Mouse (Mus musculus) neural tube, embryonic 15.5 days (tissue): ENCODE measurements around the gene Tnks2. TPM values are rescaled to one million over a fixed set of nuclear protein-coding genes. Genes with fewer than 3 reads are reported as not detected.
"Not testable (repeated sequence)": the region's sequence is repeated elsewhere in the genome, so short reads cannot be mapped to it uniquely, and the experiment has no call there.

Source experiments
- ATAC-seq: fragments of 200-750 bp; cut with Nextera tagmentation; 2 replicates; pipeline ENCODE4 v1.8.0; 2017; ENCODE audit warnings: mild to moderate bottlenecking, moderate TSS enrichment, moderate library complexity; ENCODE audit not compliant: low FRiP score
- H3K27ac ChIP-seq: fragments of 300-500 bp; sonication (generic); replicated peaks from 2 replicates; pipeline ENCODE4 v1.5.1; 2015; ENCODE audit warnings: mild to moderate bottlenecking, inconsistent platforms
- H3K27me3 ChIP-seq: fragments of 300-500 bp; sonication (generic); replicated peaks from 2 replicates; pipeline ENCODE4 v1.6.1; 2015; ENCODE audit warnings: inconsistent platforms
- H3K36me3 ChIP-seq: fragments of 300-500 bp; sonication (generic); 2 replicates; pipeline ENCODE4 v1.6.1; 2015; ENCODE audit warnings: inconsistent platforms
- H3K4me1 ChIP-seq: fragments of 300-500 bp; sonication (generic); 2 replicates; pipeline ENCODE4 v1.6.1; 2015; ENCODE audit warnings: inconsistent platforms
- H3K4me2 ChIP-seq: fragments of 300-500 bp; sonication (generic); 2 replicates; pipeline ENCODE4 v1.6.1; 2015; ENCODE audit warnings: inconsistent platforms, mild to moderate bottlenecking, moderate library complexity
- H3K4me3 ChIP-seq: fragments of 300-500 bp; sonication (generic); replicated peaks from 2 replicates; pipeline ENCODE4 v1.5.1; 2015; ENCODE audit warnings: mild to moderate bottlenecking, inconsistent platforms
- H3K9ac ChIP-seq: fragments of 300-500 bp; sonication (generic); replicated peaks from 2 replicates; pipeline ENCODE4 v1.6.1; 2015; ENCODE audit warnings: mild to moderate bottlenecking, inconsistent platforms
- H3K9me3 ChIP-seq: fragments of 300-500 bp; sonication (generic); replicated peaks from 2 replicates; pipeline ENCODE4 v1.6.1; 2016; ENCODE audit warnings: inconsistent platforms
- WGBS: fragments of 180-500 bp; shearing (Covaris S2); methylation state at CpG from one replicate; pipeline ENCODE4 v1.1.7; 2015; ENCODE audit warnings: mixed read lengths; 5-methylcytosine and 5-hydroxymethylcytosine counted together
- polyA plus RNA-seq: library from polyadenylated mRNA; unstranded; fragments of >200 nt; fragmentation: Nextera tagmentation; extraction: Ambion mirVana; gene quantifications from 2 replicates; pipeline ENCODE4 v1.2.1, GENCODE M21; 2015

Tnks2 gene
- polyA plus RNA-seq, 1 experiment from 2014 or later = 36.5 TPM

DNA sequence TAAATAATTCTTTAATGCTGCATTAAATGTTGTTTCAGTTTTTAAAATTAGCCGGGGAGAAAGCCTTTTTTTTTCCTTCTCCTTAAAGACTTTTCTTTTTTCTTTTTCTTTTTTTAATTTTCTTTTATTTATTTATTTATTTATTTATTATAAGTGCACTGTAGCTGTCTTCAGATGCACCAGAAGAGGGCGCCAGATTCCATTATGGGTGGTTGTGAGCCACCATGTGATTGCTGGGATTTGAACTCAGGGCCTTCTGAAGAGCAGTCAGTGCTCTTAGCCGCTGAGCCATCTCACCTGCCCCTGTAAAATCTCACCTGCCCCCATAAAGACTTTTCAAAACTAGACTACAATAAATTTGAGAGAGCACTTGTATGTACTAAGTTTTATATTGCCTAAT, 34.6 kb downstream of the Tnks2 start:
- H3K27ac ChIP-seq, H3K4me1 ChIP-seq, ATAC-seq, H3K4me3 ChIP-seq, H3K9ac ChIP-seq, H3K4me2 ChIP-seq, H3K9me3 ChIP-seq, H3K27me3 ChIP-seq: not testable (repeated sequence)
- WGBS = 80% methylated on average over 3 of the region's 3 CpGs
- H3K36me3 ChIP-seq = peaks cover 59% of the 10 kb centered on the region

DNA sequence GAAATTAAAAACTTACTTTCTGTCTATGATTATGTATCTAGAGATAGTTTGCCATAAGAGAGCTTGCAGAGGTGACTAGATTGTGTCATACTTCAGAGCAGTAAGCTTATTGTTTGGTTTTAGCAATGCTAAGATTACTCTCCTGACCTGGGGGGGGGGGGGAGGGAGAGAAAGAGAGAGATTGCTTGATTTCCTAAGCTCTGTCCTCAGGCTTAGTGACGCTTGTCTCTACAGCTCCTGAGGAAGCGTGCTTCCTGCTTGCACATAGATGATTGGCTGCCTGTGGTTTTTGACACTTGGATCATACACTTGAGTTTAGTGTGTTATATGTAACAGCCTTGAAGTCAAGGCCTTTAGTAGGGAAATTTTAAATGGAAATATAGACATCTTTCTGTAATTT, 40.6 kb downstream of the Tnks2 start:
- no peak overlapping the region for H3K27ac ChIP-seq
- no peaks in the 10 kb centered on the region for H3K9me3 ChIP-seq
- H3K27me3 ChIP-seq = no peaks in the 10 kb centered on the region
- H3K9ac ChIP-seq = no peak overlapping the region
- no peak overlapping the region for H3K4me2 ChIP-seq
- H3K4me1 ChIP-seq = no peaks in the 10 kb centered on the region
- WGBS = 84% methylated on average over 2 of the region's 2 CpGs
- peaks cover 67% of the 10 kb centered on the region for H3K36me3 ChIP-seq
- no peak for ATAC-seq
- no peak overlapping the region for H3K4me3 ChIP-seq

DNA sequence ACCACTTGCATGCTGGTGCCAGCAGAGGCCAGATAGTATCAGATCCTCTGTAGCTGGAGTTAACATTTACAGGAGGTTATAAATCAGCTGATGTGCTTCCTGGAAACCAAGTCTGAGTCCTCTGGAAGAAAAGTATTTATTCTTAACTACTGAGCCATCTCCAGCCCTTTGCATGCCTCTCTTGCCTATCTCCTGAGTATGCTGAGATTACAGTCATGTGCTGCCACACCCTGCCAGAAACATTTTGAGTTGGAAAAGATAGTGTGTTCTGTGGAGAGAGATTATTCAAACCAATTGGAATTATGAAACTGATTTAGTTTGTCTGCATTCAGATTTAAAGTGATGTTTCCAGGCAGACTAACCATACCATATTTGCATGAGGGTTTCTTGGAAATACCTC, 43.3 kb downstream of the Tnks2 start:
- Histone ChIP-seq H3K4me1 (no peaks in the 10 kb centered on the region), H3K27ac (no peak overlapping the region), H3K4me2 (no peak overlapping the region), H3K27me3 (no peaks in the 10 kb centered on the region), H3K9ac (no peak overlapping the region), H3K36me3 (peaks cover 81% of the 10 kb centered on the region), H3K9me3 (no peaks in the 10 kb centered on the region), H3K4me3 (no peak overlapping the region)
- no peak for ATAC-seq

DNA sequence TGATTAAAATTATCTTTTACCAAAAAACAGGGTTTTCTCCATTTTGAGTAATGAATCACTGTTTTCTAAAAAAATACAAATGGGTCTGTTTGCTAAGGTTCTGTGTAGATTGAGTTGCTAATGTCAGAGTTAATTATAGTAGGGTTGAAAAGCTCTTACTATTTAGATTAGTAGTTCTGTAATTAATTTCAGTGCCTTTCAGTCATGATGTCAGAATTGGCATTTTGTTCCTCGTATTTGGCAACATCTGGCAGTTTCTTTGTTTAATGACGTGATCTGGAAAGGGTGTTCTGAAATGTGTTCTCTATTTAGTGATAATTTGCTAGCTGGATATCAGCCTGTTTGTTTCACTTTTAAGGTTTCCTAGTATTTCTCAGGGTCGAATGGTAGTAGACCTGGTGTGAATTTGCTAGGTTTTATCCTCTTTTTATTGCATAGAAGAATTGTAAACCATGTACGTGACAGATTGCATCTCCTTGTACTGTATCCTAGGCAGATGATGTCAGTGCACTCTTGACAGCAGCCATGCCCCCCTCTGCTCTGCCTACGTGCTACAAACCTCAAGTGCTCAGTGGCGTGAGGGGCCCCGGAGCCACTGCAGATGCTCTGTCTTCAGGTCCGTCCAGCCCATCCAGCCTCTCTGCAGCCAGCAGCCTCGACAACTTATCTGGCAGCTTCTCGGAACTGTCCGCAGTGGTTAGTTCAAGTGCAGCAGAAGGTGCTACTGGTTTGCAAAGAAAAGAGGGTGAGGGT, 44.9 kb downstream of the Tnks2 start:
- no peak overlapping the region for H3K4me2 ChIP-seq
- H3K4me3 ChIP-seq = no peak overlapping the region
- H3K9ac ChIP-seq = no peak overlapping the region
- H3K4me1 ChIP-seq = no peaks in the 10 kb centered on the region
- H3K27ac ChIP-seq = no peak overlapping the region
- H3K36me3 ChIP-seq = peaks cover 83% of the 10 kb centered on the region
- WGBS = 76% methylated on average over 11 of the region's 11 CpGs
- no peaks in the 10 kb centered on the region for H3K27me3 ChIP-seq
- H3K9me3 ChIP-seq = no peaks in the 10 kb centered on the region
- no peak for ATAC-seq

DNA sequence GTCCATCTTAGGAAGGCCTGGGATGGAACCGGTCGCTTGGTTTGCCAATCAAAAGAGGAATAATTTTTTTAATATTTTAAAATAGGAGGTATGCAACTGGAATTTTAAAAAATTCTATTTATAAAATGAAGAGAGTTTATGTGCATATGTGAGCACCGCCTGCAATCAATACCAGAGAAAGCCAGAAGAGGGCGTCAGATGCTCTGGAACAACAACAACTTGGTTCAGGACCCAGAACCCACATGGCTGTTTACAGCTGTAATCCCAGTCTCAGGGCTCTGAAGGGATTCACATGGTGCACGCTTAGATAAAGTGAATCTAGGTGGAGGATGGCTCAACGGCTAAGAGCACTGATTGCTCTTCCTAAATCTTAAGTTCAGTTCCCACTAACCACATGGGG, 49.1 kb downstream of the Tnks2 start:
- no peak overlapping the region for H3K27ac ChIP-seq
- 79% methylated on average over 6 of the region's 6 CpGs for WGBS
- no peaks in the 10 kb centered on the region for H3K27me3 ChIP-seq
- H3K9ac ChIP-seq = no peak overlapping the region
- no peaks in the 10 kb centered on the region for H3K9me3 ChIP-seq
- no peak overlapping the region for H3K4me3 ChIP-seq
- no peaks in the 10 kb centered on the region for H3K4me1 ChIP-seq
- ATAC-seq = no peak
- peaks cover 79% of the 10 kb centered on the region for H3K36me3 ChIP-seq
- no peak overlapping the region for H3K4me2 ChIP-seq

DNA sequence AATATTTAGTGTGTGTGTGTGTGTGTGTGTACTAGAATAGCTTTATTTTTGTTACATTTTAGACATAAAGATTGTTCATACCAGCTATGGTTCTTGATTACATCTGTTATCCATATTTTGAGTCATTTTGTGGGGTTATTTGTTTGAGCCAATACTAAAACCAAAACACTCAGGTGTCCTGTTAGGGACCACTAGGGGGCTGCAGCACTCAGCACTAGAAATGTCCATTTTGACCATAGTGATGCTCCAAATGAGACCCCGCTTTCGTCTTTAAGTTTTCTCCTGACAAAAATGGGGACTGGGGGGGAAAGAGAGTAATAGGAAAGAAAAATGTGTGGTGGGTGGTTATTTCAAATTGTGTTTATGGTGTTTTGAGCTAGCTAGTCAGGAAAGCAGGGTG, 52.3 kb downstream of the Tnks2 start:
- H3K27ac ChIP-seq = no peak overlapping the region
- peaks cover 84% of the 10 kb centered on the region for H3K36me3 ChIP-seq
- 64% methylated on average over 2 of the region's 2 CpGs for WGBS
- H3K4me2 ChIP-seq = no peak overlapping the region
- no peaks in the 10 kb centered on the region for H3K9me3 ChIP-seq
- no peak overlapping the region for H3K4me3 ChIP-seq
- no peaks in the 10 kb centered on the region for H3K4me1 ChIP-seq
- no peak for ATAC-seq
- H3K9ac ChIP-seq = no peak overlapping the region
- no peaks in the 10 kb centered on the region for H3K27me3 ChIP-seq

DNA sequence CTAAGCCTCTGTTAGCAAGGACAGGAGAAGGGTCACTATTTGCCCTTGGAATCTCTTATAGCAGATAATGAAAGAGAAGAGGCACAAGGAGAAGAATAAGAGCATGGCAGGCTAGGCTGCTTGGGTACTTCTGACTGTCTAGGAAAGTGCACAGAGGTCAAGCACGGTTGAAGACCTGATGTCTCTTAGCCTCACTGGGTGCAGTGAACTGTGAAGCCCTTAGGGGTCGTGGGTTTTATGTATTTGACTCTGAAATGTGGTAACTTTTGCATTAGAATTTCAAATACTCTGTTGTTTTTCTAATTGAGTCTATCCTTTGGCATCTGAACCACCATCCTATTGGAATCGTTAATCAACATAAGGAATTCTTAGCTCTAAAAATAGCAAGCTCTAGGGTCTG, 53.7 kb downstream of the Tnks2 start:
- Histone ChIP-seq H3K27ac (no peak overlapping the region), H3K4me2 (no peak overlapping the region), H3K9me3 (no peaks in the 10 kb centered on the region), H3K27me3 (no peaks in the 10 kb centered on the region), H3K4me3 (no peak overlapping the region), H3K36me3 (peaks cover 82% of the 10 kb centered on the region), H3K9ac (no peak overlapping the region), H3K4me1 (no peaks in the 10 kb centered on the region)
- WGBS = 33% methylated on average over 3 of the region's 3 CpGs
- no peak for ATAC-seq

DNA sequence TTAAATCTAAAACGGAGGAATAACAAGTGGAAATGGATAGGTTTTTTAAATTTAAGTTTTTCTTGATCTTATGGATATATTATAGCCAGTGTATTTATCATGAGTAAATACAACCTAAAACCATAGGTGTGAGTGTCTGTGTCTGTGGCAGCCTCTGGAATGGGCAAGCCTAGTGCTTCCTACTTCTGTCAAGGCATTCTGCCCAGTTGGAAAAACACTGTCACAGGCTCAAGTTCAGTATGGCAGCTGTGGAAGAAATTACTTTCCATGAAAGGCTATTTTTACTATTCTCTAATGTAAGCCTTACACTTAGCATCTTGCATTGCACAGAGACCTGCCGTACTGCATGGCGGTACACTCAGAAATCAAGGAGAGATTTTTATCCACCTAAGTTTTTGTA, 57.7 kb downstream of the Tnks2 start:
- Histone ChIP-seq H3K36me3 (peaks cover 67% of the 10 kb centered on the region), H3K4me3 (no peak overlapping the region), H3K4me2 (no peak overlapping the region), H3K27me3 (no peaks in the 10 kb centered on the region), H3K4me1 (peaks cover 6% of the 10 kb centered on the region), H3K27ac (no peak overlapping the region), H3K9ac (no peak overlapping the region), H3K9me3 (no peaks in the 10 kb centered on the region)
- ATAC-seq = no peak
- 94% methylated on average over 3 of the region's 3 CpGs for WGBS

DNA sequence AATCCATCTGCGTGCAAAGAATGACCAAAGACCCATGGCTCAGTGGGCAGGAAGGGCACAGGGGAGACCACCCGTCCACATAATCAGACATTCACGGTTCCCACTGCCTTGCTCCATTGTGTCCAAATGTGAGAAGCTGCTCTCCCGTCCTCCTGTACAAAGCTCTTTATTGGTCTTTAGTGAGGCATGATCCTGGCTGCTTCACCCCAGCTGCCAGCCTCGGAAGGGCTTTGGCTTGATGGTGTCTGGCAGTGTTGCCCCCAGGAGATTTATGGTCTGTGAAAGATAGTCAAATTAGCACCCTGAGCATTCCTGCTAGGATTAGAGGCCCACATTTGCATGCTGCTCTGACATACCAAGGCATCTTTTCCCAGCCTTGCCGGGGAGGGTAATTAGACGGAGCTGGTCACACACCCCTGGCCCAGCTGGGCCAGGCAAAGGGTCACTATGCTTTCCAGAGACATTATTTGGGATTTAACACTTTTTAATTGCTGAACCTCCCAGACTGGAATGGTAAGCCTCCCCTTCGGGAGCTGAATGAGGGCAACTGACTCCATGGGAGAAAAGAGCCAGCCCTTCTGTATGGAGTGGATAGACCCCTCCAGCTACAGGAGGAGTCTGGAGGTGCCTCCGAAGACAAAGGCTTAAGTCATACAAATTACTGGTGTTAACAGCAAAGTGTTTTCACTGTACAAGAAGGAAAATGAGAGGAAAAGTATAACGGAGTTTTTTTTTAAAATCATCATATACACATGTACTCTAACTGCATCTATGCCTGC, 62.9 kb downstream of the Tnks2 start:
- no peaks in the 10 kb centered on the region for H3K27me3 ChIP-seq
- H3K36me3 ChIP-seq = peaks cover 24% of the 10 kb centered on the region
- no peak overlapping the region for H3K9ac ChIP-seq
- H3K4me3 ChIP-seq = no peak overlapping the region
- H3K4me1 ChIP-seq = peaks cover 12% of the 10 kb centered on the region
- ATAC-seq = peak; percentile 87
- 5% methylated on average over 10 of the region's 10 CpGs for WGBS
- H3K9me3 ChIP-seq = no peaks in the 10 kb centered on the region
- no peak overlapping the region for H3K4me2 ChIP-seq
- H3K27ac ChIP-seq = peak overlapping the region; percentile 67

DNA sequence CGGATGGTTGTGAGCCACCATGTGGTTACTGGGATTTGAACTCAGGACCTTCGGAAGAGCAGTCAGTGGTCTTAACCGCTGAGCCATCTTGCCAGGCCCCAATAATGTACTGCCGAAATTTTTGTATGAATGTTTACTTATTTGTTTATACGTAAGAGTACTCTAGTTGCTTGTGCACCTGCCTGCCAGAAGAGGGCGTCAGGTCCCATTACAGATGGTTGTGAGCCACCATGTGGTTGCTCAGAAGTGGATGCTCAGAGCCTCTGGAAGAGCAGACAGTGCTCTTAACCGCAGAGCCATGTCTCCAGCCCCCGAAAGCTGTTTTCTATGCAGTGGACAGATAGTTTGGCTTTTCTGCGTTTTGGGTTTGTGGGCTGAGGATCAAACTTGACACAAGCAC, 63.7 kb downstream of the Tnks2 start:
- no peak for ATAC-seq
- H3K4me2 ChIP-seq = no peak overlapping the region
- H3K4me3 ChIP-seq = no peak overlapping the region
- H3K36me3 ChIP-seq = peaks cover 18% of the 10 kb centered on the region
- peak overlapping the region; percentile 67; the same call in 1 of the 2 replicates for H3K27ac ChIP-seq
- peaks cover 12% of the 10 kb centered on the region for H3K4me1 ChIP-seq
- 47% methylated on average over 9 of the region's 9 CpGs for WGBS
- no peaks in the 10 kb centered on the region for H3K27me3 ChIP-seq
- H3K9ac ChIP-seq = no peak overlapping the region
- H3K9me3 ChIP-seq = no peaks in the 10 kb centered on the region

DNA sequence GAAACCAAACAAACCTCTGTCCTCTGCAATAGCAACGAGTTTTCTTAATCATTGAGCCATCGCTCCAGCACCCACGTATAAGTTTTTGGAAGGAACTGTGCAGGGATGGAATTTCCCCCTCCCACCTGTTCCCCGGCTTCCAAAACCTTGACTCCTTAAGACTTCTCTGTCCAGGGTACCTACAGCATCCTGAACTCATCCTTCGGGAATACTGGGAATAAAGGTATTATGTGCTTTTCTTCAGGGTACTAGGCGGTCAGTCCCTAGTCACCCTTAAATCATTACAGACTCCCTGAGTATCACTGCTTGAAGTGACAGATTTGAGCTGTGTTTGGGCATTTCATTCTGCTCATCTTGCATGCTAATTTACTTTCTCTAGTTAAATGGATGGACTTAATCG, 69.3 kb downstream of the Tnks2 start:
- no peaks in the 10 kb centered on the region for H3K36me3 ChIP-seq
- peaks cover 18% of the 10 kb centered on the region for H3K4me1 ChIP-seq
- peak; percentile 18; the same call in 1 of the 2 replicates for ATAC-seq
- H3K9ac ChIP-seq = peak overlapping the region; percentile 51
- peak overlapping the region; percentile 75 for H3K27ac ChIP-seq
- H3K4me3 ChIP-seq = peak overlapping the region; percentile 47
- no peaks in the 10 kb centered on the region for H3K9me3 ChIP-seq
- 30% methylated on average over 7 of the region's 7 CpGs for WGBS
- peak overlapping the region; percentile 88 for H3K4me2 ChIP-seq
- H3K27me3 ChIP-seq = no peaks in the 10 kb centered on the region
